Mouse (Mus musculus) forebrain, embryonic 16.5 days (tissue): ENCODE measurements at regions not wholly inside any gene's neighbourhood (a gene's known extent, or its start where the extent isn't known, plus 50 kb on each side); places are given as distances from the start of the nearest gene placed in this dataset.

Experiments used
- ATAC-seq: fragments of 200-750 bp; cut with Nextera tagmentation; 2 replicates; pipeline ENCODE4 v1.8.0; 2017; ENCODE audit warnings: mild to moderate bottlenecking, moderate library complexity
- H3K27ac ChIP-seq: fragments of 300-500 bp; sonication (generic); 2 replicates; pipeline ENCODE4 v1.5.1; 2014; ENCODE audit warnings: low read length, control low read depth
- H3K27me3 ChIP-seq: fragments of 300-500 bp; sonication (generic); replicated peaks from 2 replicates; pipeline ENCODE4 v1.6.1; 2014; ENCODE audit warnings: low read length; ENCODE audit not compliant: control insufficient read depth, insufficient read depth
- H3K36me3 ChIP-seq: fragments of 300-500 bp; sonication (generic); 2 replicates; pipeline ENCODE4 v1.6.1; 2014; ENCODE audit not compliant: control insufficient read depth, insufficient read depth
- H3K4me1 ChIP-seq: fragments of 300-500 bp; sonication (generic); replicated peaks from 2 replicates; pipeline ENCODE4 v1.6.1; 2014; ENCODE audit warnings: low read length; ENCODE audit not compliant: control insufficient read depth, insufficient read depth
- H3K4me2 ChIP-seq: fragments of 300-500 bp; sonication (generic); 2 replicates; pipeline ENCODE4 v1.6.1; 2014; ENCODE audit warnings: mild to moderate bottlenecking, low read length, control low read depth
- H3K4me3 ChIP-seq: fragments of 300-500 bp; sonication (generic); replicated peaks from 2 replicates; pipeline ENCODE4 v1.5.1; 2014; ENCODE audit warnings: mild to moderate bottlenecking, low read length, control low read depth
- H3K9ac ChIP-seq: fragments of 300-500 bp; sonication (generic); replicated peaks from 2 replicates; pipeline ENCODE4 v1.6.1; 2014; ENCODE audit warnings: low read depth, low read length, control low read depth
- H3K9me3 ChIP-seq: fragments of 300-500 bp; sonication (generic); 2 replicates; pipeline ENCODE4 v1.6.1; 2016; ENCODE audit warnings: low read length; ENCODE audit not compliant: control insufficient read depth
- WGBS: fragments of 180-500 bp; shearing (Covaris S2); extraction: QIAGEN DNeasy Blood & Tissue Kit; methylation state at CpG from one replicate; pipeline ENCODE4 v1.1.7; 2014; 5-methylcytosine and 5-hydroxymethylcytosine counted together

DNA sequence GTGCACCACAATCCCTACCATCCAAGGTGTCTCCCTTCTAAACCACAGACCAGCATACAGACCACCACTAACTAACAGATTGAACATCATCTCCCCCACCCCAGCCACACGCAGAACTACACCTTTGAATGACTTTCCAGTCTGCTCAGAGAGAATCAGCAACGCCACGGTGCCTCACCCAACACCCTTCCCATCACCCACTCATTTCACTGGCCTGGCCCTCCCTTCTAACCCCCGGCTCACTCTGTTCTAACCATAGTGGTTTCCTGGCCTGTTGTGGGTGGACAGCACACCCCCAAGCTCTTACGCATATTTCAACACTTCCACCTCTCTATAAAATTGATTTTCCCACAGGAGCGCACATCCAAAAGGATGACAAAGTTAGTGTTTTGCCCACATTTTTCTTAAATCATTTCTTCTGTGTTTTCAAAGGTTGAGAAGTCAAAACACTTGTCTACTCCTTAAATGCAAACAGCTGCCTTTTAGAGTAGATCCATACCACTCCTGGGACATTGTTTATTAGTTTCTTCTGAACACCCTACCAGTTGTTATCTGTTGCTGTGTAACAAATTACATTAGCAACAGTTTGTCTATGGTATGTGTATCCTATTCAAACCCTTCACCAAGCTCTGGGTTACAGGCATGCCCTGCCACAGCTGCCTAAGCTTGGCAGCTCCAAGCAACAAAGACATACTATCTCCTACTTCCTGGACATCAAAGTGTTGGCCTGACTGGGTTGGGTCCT lies 269.7 kb upstream of the Cdyl start:
- no peak overlapping the region for H3K27ac ChIP-seq
- H3K9ac ChIP-seq, result no peak overlapping the region
- no peaks in the 10 kb centered on the region for H3K9me3 ChIP-seq
- ATAC-seq, result no peak
- H3K4me2 ChIP-seq, result no peak overlapping the region
- H3K36me3 ChIP-seq, result no peaks in the 10 kb centered on the region
- H3K27me3 ChIP-seq, result no peaks in the 10 kb centered on the region
- no peaks in the 10 kb centered on the region for H3K4me1 ChIP-seq
- no peak overlapping the region for H3K4me3 ChIP-seq
- WGBS, result 91% methylated on average over 6 of the region's 6 CpGs

DNA sequence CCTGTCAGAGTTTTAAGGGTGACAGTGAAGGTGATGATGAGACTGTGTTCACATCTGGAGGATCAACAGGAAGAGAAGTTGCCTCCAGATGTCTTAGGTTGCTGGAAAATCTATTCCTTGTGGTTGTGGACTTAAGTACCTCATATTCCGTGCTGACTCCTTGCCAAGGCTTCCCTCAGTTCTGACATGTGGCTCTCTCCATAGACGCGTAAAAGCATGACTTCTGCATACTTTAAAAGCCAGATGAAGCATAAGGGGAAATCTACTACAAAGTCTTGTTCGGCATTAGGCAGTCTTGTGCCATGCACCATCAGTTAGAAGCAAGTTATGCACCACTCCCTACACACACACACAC lies 269.1 kb upstream of the Cdyl start:
- Histone ChIP-seq H3K9ac (no peak overlapping the region), H3K4me2 (no peak overlapping the region), H3K9me3 (no peaks in the 10 kb centered on the region), H3K4me3 (no peak overlapping the region), H3K36me3 (no peaks in the 10 kb centered on the region), H3K27me3 (no peaks in the 10 kb centered on the region), H3K27ac (no peak overlapping the region), H3K4me1 (no peaks in the 10 kb centered on the region)
- 84% methylated on average over 4 of the region's 4 CpGs for WGBS
- no peak for ATAC-seq

DNA sequence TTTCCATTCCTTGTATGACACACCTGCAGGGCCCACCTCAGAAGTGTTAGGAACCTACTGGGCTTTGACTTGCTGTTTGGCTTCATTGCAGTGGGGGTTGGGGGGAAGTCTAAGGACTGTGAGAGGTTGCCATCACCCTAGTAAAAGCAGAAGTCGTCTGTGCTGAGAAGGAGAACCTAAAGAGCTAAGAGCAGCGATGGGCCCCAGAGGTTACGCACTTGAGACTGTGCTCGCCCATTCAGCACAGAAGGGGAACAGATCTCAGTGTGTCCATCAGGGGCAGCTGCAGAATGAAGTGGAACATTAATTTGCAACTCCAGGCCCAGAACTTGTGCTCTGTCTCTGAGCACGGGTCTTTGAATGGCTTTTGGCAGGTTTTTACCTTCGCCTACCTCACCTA lies 267.5 kb upstream of the Cdyl start:
- 88% methylated on average over 6 of the region's 6 CpGs for WGBS

DNA sequence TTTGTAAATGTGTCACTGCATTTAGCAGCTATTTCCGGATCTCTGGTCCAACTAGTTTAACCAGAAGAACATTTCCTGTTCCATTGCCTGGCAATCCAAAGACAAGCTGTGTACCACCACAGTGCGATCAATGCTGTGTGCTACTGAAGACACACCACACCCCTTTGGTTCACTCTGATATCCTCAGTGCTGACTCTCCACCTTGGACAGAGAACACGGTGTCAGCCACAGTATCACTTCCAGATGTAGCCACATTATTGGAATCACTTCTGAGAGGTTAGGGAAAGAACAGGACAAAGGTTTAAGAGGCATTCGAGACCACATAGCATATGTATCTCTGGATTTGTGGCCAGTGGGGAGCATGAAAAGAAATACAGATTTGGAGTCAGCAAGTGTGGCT lies 264.4 kb upstream of the Cdyl start:
- Histone ChIP-seq H3K4me1 (no peaks in the 10 kb centered on the region), H3K4me2 (no peak overlapping the region), H3K9me3 (no peaks in the 10 kb centered on the region), H3K27ac (no peak overlapping the region), H3K9ac (no peak overlapping the region), H3K27me3 (no peaks in the 10 kb centered on the region), H3K4me3 (no peak overlapping the region), H3K36me3 (no peaks in the 10 kb centered on the region)
- no peak for ATAC-seq
- WGBS, result 85% methylated on average over 4 of the region's 4 CpGs

More for the DNA sequence above, 267.5 kb upstream of the Cdyl start:
- no peak overlapping the region for H3K27ac ChIP-seq
- H3K4me2 ChIP-seq, result no peak overlapping the region
- H3K9me3 ChIP-seq, result no peaks in the 10 kb centered on the region
- no peak overlapping the region for H3K9ac ChIP-seq
- ATAC-seq, result no peak
- H3K27me3 ChIP-seq, result no peaks in the 10 kb centered on the region
- no peaks in the 10 kb centered on the region for H3K36me3 ChIP-seq
- H3K4me1 ChIP-seq, result no peaks in the 10 kb centered on the region
- H3K4me3 ChIP-seq, result no peak overlapping the region

DNA sequence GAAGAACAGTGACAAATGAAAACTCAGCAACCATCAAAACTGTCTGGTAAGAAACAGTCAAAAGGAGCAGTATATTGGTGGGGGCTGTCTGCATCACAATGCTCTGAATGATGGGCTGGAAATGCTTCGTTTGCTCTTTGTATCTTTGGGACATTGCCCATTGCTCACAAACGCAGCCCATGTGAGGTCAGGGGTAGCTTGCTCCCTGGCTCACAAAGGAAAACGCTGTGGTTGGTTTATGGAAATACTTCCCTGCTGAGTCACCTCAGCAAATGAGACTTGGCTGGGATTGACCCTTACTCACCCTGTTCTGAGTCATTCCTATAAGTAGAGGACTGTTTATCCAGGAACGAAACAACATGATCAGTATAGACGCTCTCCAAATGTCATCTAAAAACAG lies 264.0 kb upstream of the Cdyl start:
- Histone ChIP-seq H3K4me3 (no peak overlapping the region), H3K9ac (no peak overlapping the region), H3K36me3 (no peaks in the 10 kb centered on the region), H3K9me3 (no peaks in the 10 kb centered on the region), H3K4me1 (no peaks in the 10 kb centered on the region), H3K27me3 (no peaks in the 10 kb centered on the region), H3K27ac (no peak overlapping the region), H3K4me2 (no peak overlapping the region)
- 28% methylated on average over 5 of the region's 5 CpGs for WGBS
- ATAC-seq, result no peak

DNA sequence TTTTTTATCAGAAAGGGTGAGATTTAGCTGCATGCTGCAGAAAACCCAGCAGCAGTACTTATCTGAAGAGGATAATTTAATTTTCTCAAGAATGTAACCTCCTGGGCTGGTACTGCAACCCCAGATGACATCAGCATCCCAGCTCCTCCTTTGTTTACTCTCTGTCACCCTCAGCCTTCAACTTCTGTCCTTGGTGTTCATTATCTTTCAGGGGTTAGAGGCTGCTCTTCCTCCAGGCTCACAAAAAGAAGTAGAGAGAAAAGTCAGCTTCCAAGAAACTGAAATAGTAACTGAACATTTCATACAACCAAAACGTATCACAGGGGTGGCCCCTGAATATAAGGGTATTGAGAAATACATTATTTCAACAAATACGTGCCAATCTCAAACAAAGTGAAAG lies 262.5 kb upstream of the Cdyl start:
- Histone ChIP-seq H3K4me1 (no peaks in the 10 kb centered on the region), H3K36me3 (no peaks in the 10 kb centered on the region), H3K27ac (no peak overlapping the region), H3K9me3 (no peaks in the 10 kb centered on the region), H3K4me3 (no peak overlapping the region), H3K9ac (no peak overlapping the region), H3K4me2 (no peak overlapping the region), H3K27me3 (no peaks in the 10 kb centered on the region)
- WGBS, result 95% methylated on average over 2 of the region's 2 CpGs
- ATAC-seq, result no peak

DNA sequence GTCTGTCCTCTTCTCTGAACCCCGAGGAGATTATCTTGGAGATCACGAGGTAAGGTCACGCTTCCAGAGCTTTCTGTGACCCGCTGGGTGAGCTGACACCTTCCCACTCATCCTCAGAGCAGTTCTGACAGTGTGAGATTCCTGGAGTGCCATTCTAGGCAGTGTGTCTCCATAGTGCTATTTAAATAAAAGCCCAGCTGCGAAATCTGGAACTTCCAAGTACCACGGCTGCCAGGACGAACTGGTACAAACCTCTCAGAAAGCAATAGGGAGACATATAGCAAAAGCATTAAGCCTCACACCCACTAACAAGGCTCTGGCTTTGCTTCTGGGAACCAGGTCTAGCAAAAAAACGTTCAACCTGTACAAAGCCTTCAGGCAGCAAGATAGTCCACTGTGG lies 261.4 kb upstream of the Cdyl start:
- H3K4me3 ChIP-seq, result no peak overlapping the region
- H3K36me3 ChIP-seq, result no peaks in the 10 kb centered on the region
- no peaks in the 10 kb centered on the region for H3K27me3 ChIP-seq
- H3K9ac ChIP-seq, result no peak overlapping the region
- H3K4me1 ChIP-seq, result no peaks in the 10 kb centered on the region
- 82% methylated on average over 8 of the region's 8 CpGs for WGBS
- ATAC-seq, result no peak
- no peaks in the 10 kb centered on the region for H3K9me3 ChIP-seq
- H3K4me2 ChIP-seq, result no peak overlapping the region
- no peak overlapping the region for H3K27ac ChIP-seq

DNA sequence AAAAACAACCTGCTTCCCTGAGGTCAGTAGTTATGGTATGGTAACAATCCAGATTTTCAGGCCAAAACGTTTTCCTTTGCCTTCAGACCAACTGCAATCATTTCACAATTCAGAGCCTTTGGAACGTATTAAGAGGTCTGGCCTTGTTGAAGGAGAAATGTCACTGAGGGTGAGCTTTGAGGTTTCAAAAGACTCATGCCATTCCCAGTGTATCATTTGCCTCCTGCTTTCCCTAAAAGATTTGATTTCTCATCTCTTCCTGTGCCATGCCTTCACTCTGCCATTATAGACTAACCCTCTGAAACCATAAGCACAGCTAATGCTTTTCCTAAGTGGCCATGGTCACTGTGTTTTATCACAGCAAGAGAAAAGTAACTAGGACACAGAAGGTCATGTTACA lies 256.8 kb upstream of the Cdyl start:
- no peaks in the 10 kb centered on the region for H3K27me3 ChIP-seq
- no peaks in the 10 kb centered on the region for H3K36me3 ChIP-seq
- no peak overlapping the region for H3K9ac ChIP-seq
- no peak for ATAC-seq
- H3K27ac ChIP-seq, result no peak overlapping the region
- H3K4me1 ChIP-seq, result no peaks in the 10 kb centered on the region
- 74% methylated on average over 2 of the region's 2 CpGs for WGBS
- H3K4me2 ChIP-seq, result no peak overlapping the region
- H3K4me3 ChIP-seq, result no peak overlapping the region
- H3K9me3 ChIP-seq, result no peaks in the 10 kb centered on the region

DNA sequence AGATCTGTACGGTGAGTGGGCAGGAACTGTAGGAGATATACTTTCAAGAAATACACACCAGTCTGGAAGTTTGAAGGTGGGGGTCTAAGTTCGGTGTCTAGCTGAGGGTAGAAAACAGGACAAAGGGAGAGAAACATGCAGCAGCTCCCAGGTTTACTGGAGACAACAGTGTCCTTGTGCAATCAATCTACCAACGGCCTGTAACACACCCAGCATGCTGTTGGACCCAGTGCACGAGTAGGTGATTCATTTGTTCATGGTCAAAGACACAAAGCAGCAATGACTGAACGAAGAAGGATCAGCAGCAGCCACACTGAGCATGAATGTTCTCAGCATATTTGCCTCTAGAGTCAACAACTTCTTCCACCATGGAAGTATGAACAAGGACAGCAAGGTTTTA lies 255.2 kb upstream of the Cdyl start:
- Histone ChIP-seq H3K4me2 (no peak overlapping the region), H3K27ac (no peak overlapping the region), H3K9me3 (no peaks in the 10 kb centered on the region), H3K4me3 (no peak overlapping the region), H3K9ac (no peak overlapping the region), H3K27me3 (no peaks in the 10 kb centered on the region), H3K36me3 (no peaks in the 10 kb centered on the region), H3K4me1 (no peaks in the 10 kb centered on the region)
- no peak for ATAC-seq
- 87% methylated on average over 5 of the region's 5 CpGs for WGBS

DNA sequence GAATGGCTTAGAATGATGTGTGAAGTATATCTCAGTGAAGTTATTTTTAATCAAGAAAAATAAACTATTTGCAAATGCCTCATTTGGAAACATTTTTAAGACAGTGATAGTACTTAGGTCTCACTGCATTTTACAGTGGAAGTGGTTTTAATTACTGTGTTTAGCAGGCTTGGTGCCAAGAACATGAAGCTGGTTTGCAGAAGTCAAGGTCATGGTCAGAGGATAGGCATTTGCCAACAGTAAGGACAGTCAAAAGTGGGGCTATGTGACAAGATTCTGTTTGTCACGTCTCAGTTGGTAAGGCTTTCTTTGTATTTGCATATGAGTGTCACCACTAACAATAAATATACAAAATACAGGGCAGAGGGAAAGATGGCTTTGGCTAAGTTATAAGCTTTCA lies 254.2 kb upstream of the Cdyl start:
- no peaks in the 10 kb centered on the region for H3K4me1 ChIP-seq
- no peak for ATAC-seq
- no peak overlapping the region for H3K27ac ChIP-seq
- no peak overlapping the region for H3K4me2 ChIP-seq
- no peaks in the 10 kb centered on the region for H3K36me3 ChIP-seq
- 78% methylated on average over 1 of the region's 1 CpGs for WGBS
- H3K4me3 ChIP-seq, result no peak overlapping the region
- H3K27me3 ChIP-seq, result no peaks in the 10 kb centered on the region
- H3K9me3 ChIP-seq, result no peaks in the 10 kb centered on the region
- no peak overlapping the region for H3K9ac ChIP-seq
